Comparison of ENCODE assay signal across 21 mouse cellular contexts in genomic region chr3:159689743-159690142, GRCm38 (mm10).
"Had no signal": no experiment of that assay in that cellular context is flagged by ENCODE, and none has a peak within 500 bp of the region (broad histone marks: within the 10 kb centered on the region; RNA-seq: fewer than 3 reads in every experiment).

No protein-coding gene starts in this region.

- DNase-seq: kidney, adult 11 months; kidney, adult 8-10 months; kidney, postnatal 10 days; kidney, postnatal 36 days; liver; lung, adult 18-20 months; lung, postnatal 10 days; lung, postnatal 36 days; thymus, adult 2 months; thymus, postnatal 14 days; thymus, postnatal 4 days had no signal

- H3K4me2 ChIP-seq: intestine, embryonic 15.5 days; kidney, embryonic 15.5 days; limb, embryonic 13.5 days; liver, embryonic 12.5 days; liver, embryonic 15.5 days; lung, embryonic 15.5 days; neural tube, embryonic 12.5 days; neural tube, embryonic 15.5 days had no signal

- H3K27me3 ChIP-seq: intestine, embryonic 15.5 days; kidney, embryonic 15.5 days; limb, embryonic 13.5 days; liver, embryonic 12.5 days; liver, embryonic 15.5 days; lung, embryonic 15.5 days; megakaryocyte, embryonic 14.5 days; neural tube, embryonic 12.5 days; neural tube, embryonic 15.5 days had no signal

- H3K9ac ChIP-seq: intestine, embryonic 15.5 days; kidney, embryonic 15.5 days; limb, embryonic 13.5 days; liver, embryonic 12.5 days; liver, embryonic 15.5 days; lung, embryonic 15.5 days; neural tube, embryonic 12.5 days; neural tube, embryonic 15.5 days had no signal

- H3K9me3 ChIP-seq: intestine, embryonic 15.5 days; kidney, embryonic 15.5 days; limb, embryonic 10.5 days; limb, embryonic 13.5 days; liver, embryonic 12.5 days; liver, embryonic 15.5 days; lung, embryonic 15.5 days; megakaryocyte, embryonic 14.5 days; neural tube, embryonic 12.5 days; neural tube, embryonic 15.5 days had no signal

- H3K4me3 ChIP-seq: intestine, embryonic 15.5 days; kidney, embryonic 15.5 days; limb, embryonic 10.5 days; limb, embryonic 13.5 days; liver, embryonic 12.5 days; liver, embryonic 15.5 days; lung, embryonic 15.5 days; megakaryocyte, embryonic 14.5 days; neural tube, embryonic 12.5 days; neural tube, embryonic 15.5 days had no signal

- H3K27ac ChIP-seq: intestine, embryonic 15.5 days; kidney, embryonic 15.5 days; limb, embryonic 10.5 days; limb, embryonic 13.5 days; liver, embryonic 12.5 days; liver, embryonic 15.5 days; lung, embryonic 15.5 days; neural tube, embryonic 12.5 days; neural tube, embryonic 15.5 days had no signal

- H3K36me3 ChIP-seq: intestine, embryonic 15.5 days; kidney, embryonic 15.5 days; limb, embryonic 10.5 days; limb, embryonic 13.5 days; liver, embryonic 12.5 days; liver, embryonic 15.5 days; lung, embryonic 15.5 days; neural tube, embryonic 12.5 days; neural tube, embryonic 15.5 days had no signal

- ATAC-seq: intestine, embryonic 15.5 days; liver, embryonic 12.5 days had no signal

- H3K4me1 ChIP-seq: intestine, embryonic 15.5 days; kidney, embryonic 15.5 days; limb, embryonic 10.5 days; limb, embryonic 13.5 days; liver, embryonic 12.5 days; liver, embryonic 15.5 days; lung, embryonic 15.5 days; megakaryocyte, embryonic 14.5 days; neural tube, embryonic 12.5 days; neural tube, embryonic 15.5 days had no signal
